Mouse (Mus musculus) adipocyte (in vitro differentiated cells): ENCODE data around the gene Dgkz.

ENCODE experiments used
- DNase-seq: peaks from one replicate; pipeline ENCODE4 v3.0.0-alpha.2; 2016; ENCODE audit warnings: low spot score

The Dgkz gene

DNA sequence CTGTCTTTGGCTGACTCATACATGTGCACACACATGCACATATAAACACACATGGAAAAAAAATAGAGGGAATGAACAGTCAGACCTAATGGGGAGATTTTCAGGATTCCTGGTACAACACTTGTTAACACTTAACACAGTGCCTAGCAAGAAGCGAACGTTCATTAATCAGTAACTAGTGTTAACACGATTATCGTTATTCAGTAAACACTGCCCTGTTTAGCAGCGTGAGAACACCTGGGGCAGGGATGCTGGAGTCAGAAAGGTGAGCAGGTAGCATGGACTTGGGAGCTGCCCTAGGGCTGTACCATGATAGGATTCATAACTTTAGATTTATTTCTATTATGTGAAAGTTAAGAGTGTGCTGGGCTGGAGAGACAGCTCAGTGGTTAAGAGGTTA lies 20.3 kb upstream of the Dgkz start:
- DNase-seq: no peak

DNA sequence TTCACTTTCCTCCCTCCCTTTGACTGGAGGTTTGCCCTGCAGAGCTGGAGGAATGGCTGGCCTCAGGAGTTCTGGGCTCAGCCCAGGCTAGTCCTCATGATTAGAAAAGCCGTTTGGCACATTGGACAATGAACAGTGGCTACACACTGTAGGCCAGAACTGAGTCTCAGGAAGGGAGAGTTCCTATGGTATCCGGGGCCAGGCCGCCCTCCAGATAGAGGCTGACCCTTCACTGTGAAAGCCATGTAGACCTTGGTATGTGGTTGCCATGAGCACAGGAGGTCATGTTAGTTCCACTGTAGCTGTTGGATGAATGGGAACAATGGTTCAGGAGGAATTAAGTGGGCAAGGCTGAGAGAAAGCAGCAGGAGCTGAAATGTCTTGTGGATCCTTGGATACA lies 17.7 kb upstream of the Dgkz start:
- DNase-seq: no peak

DNA sequence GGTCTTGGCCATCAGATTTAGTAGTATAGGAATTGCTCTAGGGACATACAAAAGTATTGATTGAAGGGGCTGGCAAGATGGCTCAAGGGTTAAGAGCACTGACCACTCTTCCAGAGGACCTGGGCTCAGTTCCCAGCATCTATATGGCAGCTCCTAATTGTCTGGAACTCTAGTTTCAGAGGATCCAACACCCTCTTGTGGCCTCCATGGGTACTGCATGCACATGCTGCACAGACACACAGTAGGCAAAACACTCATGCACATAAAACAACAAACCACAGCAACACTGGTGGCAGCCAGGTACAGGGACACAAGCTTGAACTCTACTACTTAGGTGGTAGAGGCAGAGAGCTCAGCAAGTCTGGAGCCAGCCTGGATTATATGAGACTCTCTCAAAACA lies 14.1 kb upstream of the Dgkz start:
- DNase-seq: no peak

DNA sequence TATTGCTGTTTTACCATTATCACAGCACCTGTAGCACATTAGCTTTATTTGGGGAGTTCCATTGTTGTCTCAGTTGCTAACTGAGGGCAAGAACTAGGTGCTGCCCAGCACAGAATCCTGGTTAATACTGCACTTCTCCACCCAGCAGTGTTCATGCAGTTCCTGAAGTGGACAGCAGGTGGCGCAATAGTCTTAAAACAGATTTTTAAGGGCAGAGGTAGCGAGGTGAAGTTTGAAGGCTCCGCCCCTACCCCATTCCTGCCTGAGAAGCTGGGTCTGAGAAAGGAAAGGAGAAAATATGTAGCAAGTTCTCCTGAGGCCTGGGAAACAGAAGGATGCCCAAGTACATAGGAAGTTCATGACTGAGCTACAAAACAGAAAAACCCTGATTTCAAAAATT lies 11.9 kb upstream of the Dgkz start:
- DNase-seq: peak; percentile 90

DNA sequence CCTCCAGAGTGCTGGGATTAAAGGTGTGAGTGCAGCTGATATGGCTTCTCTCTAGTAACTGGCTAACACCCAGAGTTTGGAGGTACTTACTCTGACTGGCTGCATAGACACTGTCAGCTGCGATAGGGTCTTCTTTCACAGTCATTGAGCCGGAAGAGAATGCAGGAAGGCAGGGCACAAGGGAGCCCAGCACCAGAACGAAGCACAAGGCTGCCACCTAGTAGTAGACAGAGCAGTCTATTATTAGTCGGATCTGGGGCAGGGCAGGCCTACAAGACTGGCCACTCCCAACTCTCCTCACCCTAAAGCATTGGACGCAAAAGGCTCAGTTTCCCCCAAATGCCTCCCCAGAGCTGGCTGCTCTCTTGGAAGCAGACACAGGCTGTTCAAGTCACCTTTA lies 10.4 kb upstream of the Dgkz start:
- DNase-seq: no peak

DNA sequence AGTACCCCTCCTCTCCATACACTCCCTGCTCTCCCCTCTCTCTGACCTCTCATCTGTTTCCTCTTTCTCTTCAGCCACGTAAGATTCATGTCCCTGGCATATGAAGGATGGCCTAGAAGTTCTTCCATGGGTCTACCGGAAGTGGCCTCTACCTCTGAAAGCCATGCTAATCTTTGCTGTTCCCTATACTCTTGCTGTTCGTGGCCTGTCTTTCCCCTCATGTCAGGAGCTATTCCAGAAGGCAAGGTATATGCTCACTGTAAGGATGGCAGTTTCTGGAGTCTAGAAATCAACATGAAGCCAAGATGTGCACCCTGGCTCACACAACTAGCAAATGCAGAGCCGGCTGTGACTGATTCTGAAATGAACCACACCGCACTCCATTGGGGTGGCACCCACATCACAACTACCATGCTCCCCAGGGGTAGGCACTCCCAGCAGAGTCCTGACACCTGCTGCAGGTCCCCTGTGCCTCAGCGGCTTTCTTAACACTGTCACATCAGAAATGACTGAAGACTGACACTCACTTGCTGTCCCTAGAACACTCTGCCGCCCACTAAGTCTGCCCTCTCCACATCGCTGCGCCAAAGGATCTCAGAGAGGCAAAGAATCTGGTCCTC lies 9.4 kb upstream of the Dgkz start:
- DNase-seq: no peak

DNA sequence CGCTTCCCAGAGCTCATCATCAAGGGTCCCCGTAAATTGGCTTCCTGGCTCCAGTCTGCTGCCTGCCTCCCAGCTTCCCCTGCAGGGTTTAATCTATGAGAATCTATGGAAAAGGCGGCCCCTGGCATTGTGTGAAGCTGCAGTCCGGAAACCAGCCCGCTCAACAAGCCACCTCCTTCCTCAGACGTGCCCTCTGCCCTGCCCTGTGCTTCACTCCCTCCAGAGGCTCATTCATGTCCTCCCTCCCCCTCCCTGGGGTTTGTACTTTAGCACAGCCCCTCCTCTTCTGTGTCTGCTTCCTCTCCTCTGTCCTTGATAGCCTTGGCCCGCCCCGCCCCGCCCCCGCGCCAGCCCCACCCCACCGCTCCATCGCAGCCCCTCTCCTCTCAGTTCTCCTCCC lies 8.8 kb upstream of the Dgkz start:
- DNase-seq: no peak

DNA sequence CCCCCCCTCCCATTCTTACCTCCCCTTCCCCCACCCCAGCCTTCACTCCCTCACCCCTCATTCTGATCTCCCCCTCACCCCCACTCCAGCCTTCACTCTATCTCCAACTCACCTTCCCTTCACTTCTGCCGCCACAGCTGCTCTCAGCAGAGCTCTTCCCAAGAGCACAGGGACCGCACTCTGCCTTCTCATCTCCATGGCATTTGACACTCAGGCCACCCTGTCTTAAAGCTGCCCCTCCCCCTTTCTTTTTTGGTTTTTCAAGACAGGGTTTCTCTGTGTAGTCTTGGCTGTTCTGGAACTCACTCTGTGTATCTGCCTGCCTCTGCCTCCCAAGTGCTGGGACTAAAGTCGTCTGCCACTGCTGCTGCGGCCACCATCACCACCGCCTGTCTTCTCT lies 5.2 kb upstream of the Dgkz start:
- DNase-seq: no peak

DNA sequence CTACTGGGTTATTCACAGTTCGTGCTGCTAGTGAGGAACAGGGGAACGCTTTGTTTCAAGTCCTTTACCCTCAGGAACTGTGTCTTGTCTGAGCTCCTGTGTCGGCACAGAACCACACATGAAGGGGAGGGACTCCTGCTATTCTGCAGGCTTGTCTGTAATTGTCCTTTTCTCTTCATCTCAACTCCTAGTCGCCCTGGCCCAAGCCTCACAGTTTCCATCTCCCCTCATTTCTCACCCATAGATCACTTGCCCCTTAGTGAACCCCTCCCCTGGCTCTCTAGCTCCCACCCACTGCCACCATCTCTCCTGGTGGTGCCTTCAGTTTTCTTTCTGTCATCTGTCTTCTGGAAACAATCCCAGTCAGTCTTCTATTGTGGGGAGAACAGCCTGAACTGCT lies 4.6 kb upstream of the Dgkz start:
- DNase-seq: no peak

DNA sequence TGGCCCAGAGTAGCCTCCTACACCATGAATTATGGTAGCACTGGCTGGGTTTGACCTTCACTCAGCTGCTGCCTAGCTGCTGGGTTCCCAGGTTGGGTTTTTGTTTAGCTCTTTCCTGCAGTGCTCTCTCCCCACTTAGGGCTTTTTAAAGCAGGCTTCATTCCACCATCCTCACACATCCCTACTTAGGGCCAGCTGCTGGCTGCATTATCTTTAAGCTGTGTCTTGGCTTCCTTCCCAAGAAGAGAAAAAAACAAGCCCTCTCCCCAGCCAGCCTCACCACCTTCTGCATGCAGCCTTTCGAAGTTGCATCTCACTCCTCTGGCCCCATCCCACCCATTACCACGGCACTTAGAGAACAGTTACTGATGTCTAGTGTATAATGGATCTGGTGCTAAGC lies 2.9 kb upstream of the Dgkz start:
- no peak for DNase-seq

DNA sequence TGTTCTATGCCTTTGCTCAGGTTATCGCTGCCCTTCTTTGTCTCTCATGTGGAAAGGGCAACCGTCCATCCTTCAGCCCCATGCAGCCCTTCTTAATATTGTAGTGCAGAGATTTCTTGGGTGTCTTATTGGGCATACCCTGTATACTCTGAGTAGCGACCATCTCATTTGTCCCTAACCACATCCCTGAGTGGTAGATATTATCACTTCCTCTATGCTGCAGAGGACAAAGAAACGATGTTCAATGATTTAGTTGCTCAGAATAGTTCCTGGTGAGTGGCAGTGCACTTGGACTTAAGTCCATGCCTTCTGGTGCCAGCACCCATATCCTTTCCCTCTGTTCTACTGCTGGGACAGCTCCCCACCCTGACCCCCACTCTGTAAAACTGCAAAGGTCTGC lies 2.3 kb upstream of the Dgkz start:
- DNase-seq: no peak

DNA sequence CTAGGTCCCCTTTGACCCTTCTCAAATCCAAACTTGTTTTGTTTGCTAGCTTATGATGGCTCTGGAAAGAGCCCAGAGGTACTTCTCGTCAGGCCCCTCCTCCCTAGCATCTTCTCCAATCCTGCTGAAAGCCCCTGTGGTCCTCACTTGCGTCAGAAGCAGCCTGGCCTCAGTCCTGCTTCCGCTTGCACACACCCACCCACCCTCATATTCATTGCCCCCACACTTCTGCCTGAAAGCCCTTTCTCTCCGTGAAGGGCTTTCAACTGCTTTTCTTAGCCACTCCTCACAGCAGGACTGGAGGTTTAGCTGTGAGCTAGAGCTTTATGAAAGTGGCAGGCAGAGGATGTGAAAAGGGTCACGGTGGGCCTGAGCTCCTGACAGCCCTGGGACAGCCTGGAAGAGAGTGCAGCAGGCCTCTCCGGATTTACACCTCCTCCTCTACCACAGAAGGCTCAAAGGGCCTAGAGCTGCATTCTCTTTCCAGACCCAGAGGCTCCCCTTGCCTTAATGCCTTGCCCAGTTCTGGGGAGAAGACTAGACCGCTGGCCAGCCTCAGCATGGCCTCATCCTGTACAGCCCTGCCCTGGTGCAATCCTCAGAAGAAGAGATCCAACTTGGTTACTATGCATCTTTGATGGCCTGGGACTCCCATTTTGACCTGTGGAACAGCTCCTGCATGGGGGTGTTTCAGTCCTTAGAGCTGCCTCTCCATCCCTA lies 2.1 kb downstream of the Dgkz start:
- no peak for DNase-seq

DNA sequence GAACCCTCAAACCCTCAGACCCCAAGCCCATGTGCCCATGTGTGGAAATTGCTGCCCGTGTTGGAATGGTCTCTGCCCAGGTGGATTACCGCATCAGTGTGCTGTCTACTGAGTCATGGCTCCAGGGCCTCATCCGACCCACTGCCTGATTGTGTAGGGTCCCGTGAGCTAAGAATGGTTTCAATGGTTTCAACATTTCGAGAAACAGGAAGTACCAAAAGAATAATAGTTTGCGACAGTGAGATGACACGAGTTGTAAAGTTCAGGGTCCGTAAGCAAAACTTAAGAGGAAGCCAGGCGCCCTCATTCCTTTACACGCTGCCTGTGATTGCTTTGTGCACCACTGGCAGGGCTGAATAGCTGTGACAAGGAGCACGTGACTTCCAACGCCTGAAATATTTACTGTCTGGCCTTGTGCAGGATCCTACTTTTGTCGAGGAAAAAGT lies 3.5 kb downstream of the Dgkz start:
- DNase-seq: no peak

DNA sequence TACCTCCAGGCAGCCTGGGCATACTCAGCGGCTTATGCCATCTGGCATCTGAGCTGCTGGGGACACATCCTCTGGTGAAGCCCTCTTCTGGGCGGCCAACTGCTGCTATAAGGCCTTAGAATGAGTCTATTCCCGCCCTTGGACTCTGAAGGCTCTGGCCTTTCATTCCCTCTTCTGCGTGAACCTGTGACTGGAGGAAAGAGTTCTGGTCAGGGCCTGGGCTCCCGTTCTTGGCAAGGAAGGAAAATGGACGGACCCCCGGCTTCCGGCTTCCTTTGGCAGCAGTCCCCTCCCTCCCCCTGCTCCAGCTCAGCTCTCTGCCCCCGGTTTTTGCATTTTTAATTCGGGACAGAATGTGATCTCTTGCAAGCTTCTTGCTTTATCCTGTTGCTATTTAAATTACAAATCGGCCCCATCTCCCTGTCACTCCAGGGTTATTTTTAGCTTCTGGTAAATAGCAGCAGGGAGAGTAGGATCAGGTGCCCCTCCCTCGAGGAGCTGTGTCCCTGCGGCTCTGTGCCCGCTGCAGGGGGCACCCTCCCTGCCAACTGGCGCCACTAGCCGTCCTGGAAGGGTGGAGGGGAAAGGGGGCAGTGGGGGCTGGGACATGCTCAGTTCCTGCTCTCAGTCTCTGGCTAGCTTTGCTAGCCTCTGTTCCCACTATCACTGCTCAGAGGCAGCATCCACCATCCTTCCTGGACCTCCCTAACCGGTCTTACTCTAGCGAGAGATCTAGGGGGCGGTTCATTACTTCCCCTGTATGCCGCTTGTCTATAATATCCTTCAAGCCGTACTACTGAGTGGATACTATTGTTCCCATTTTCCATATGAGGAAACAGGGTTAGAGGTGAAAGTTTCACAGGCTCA lies 4.2 kb downstream of the Dgkz start:
- no peak for DNase-seq

DNA sequence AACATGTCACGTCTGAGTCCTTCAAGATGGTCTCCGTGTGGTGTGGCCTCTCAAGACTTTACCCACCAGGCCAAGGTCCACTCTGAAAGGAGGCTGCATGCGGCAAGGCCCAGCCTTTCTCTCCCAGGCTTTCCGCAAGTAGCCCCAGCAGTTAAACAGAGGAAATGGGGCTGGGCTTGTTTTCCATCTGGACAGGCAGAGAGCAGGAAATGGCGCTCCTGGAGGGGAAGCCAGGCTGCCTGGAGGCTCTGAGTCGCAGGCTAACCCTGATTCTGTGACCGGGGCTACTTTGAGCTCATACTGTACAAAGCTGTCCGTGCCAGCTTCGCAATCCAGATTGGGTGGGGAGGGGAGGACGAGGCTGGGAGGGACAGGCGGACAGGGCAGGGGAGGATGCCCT lies 7.7 kb downstream of the Dgkz start:
- DNase-seq: no peak

DNA sequence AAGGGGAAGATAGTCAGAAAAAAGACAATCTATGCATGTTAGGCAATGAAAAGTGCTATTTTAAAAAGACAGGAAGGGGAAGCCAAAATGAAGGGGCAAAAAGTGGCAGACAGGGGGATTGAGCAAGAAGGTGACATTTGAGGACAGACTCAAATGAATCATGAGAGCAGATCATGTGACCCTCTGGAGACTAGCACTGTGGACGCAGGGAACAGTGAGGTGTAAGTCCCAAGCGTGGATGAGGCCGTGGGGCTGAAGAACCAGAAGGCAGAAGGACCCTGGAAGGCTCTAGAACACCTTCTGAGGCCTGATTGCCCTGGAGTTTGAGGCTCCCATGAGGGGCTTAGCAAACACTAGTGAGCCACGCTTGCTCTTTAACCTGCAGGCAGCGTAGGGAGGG lies 9.3 kb downstream of the Dgkz start:
- DNase-seq: no peak

DNA sequence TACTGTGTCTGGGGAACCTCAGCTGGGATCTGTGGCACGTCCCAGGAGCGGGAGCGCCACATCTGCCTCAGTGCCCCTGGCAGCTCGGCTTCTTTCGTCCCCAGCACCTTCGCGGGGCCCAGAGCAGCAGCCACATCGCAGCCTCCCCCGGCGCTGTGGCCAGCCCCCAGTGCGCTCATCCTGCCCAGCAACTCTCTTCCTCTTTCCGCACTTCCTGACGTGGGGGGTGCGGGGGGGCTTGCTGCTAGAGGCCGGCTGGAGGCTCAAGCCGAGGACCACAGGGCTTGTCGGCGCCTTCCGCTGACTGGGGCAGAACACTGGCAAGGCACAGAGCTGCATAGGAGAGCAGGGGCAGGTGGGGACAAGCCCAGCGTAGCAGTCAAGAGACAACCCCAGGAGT lies 10.2 kb downstream of the Dgkz start:
- no peak for DNase-seq

DNA sequence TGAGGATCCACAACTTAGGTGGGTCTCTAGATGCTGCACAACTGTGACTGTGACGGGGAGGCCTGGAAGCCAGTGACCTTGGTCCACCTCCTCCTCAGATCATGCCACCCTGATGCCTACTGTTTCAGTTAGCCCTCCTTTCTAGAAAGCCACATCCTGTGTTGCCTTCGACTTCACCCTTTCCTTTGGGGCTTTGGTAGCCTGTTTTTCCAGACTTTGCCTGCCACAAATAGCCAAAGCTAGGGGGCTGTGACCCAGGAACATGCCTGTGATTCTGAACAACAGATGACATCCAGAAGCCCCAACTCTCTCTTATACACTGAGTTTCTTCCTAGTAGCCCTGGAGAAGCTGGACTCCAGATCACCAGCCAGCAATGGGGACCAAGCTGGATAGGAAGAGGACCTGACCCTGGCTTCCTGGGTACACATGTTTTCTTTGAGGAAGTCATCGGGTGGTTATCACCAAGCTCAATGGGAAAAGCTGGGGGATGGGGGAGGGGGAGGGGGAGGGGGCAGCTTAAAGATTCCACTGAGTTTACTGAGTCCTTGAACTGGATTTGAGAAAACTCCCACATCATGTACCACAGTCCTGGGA lies 11.0 kb downstream of the Dgkz start:
- DNase-seq: no peak

DNA sequence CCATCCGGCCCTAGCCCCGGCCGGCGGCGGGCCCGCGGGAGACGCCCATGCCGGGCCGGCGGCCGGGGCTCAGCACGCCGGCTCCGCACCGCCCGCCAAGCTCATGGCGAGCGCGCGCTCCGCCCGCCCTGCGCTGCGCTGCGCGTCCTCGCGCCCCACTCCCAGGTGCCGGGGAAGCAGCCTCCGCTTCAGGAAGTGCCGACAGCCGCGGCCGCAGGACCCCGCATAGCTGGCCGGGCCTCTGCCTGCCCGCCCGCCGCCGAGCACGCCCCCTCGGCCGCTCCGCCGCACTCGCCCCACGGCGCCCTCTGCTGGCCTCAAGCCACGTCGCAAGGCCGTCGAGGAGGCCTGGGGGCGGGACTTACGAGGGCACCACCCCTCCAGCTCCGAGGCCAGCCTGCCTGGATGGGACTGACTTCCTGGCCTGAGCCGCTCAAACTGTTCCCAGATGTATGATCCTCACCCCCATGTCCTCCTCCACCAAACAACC lies 12.2 kb downstream of the Dgkz start:
- DNase-seq: peak; percentile 90

DNA sequence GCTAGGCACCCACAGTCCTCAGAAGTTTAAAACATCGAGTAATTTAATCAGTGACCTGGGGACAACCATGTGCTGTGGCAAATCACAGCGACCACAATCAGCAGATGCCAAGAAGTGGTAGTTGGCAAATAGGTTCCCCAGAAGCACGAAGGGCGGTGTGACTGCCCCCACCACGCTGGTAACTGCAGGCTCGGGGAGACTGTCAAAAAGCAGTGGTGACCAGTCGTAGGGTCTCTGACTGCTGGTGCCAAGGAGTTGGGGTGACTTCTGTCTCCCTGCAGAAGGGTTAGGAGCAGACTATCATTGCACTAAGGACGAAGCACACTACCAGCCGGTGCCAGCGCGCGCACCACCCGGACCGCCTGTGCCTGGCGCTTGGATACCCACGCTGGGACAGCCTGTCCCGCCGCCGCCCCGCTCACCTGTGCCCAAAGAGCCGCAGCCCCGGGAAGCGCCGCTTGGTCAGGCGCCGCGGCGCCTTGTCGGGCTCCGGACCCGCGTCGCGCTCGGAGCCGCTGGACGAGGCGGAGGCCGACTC lies 12.7 kb downstream of the Dgkz start:
- DNase-seq: no peak

DNA sequence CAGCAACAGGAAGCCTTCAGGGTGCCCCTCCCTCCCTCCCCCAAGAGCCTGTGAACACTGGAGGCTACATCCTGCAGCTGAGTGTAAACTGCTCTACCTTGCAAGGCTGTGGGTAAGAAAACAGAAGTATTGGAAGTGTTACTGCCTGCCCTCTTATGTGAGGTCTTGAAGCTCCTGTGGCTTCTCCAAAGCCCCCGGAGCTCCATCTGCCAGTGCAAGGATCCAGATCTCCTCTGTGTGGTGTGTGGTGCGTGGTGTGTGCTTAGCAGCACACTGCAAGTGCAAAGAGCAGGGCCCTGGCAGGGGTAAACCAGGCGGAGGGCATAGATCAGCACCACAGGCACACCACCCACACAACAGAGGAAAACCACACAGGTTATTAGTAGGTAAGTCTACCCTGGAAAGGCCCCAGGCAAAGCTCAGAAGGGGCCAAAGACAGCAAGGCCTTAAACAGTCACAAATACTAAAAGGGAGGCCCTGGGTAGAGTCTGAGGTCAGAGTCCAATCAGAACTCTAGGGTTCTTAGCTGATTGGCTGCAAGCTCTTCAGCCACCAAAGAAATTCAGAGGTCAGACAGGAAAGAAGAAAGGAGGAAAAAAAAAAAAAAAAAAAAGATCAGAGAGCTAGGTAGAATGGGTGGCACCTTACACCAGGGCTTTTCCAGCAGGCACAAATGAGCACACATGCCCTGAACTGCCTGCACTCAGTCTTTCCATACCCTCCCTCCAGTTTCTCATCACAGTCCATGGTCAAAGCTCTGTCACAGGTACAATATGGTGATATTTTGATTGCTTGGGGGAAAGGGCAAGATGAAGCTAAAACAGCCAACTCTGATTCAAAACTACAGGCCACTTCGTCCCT lies 13.5 kb downstream of the Dgkz start:
- no peak for DNase-seq
